Mouse (Mus musculus): Measurements from ENCODE around the gene Aktip.

The Aktip gene

GRCm38 (mm10) chr8:91133441-91134069 lies 66.2 kb downstream of the Aktip start:
- DNase-seq (ENCODE audit: extremely low spot score, low spot score) = no peak

GRCm38 (mm10) chr8:91132731-91133130 lies 67.0 kb downstream of the Aktip start:
- no peak for DNase-seq (ENCODE audit: extremely low spot score, low spot score)

- DNase-seq (ENCODE audit: extremely low spot score, low spot score) = no peak
These were observed 73.0 kb downstream of the Aktip start for GRCm38 (mm10) chr8:91126786-91127185.

- DNase-seq (ENCODE audit: extremely low spot score, low spot score) = no peak
These were observed 75.5 kb downstream of the Aktip start for GRCm38 (mm10) chr8:91124315-91124714.

GRCm38 (mm10) chr8:91118131-91118530 lies 81.6 kb downstream of the Aktip start:
- DNase-seq (ENCODE audit: extremely low spot score, low spot score) = no peak

GRCm38 (mm10) chr8:91117537-91117936 lies 82.2 kb downstream of the Aktip start:
- DNase-seq (ENCODE audit: extremely low spot score, low spot score) = no peak

GRCm38 (mm10) chr8:91114910-91115309 lies 84.9 kb downstream of the Aktip start:
- DNase-seq (ENCODE audit: extremely low spot score, low spot score) = no peak

- DNase-seq (ENCODE audit: extremely low spot score, low spot score) = no peak
These were observed 85.3 kb downstream of the Aktip start for GRCm38 (mm10) chr8:91114428-91114827.

GRCm38 (mm10) chr8:91111868-91112477 lies 87.8 kb downstream of the Aktip start:
- DNase-seq (ENCODE audit: extremely low spot score, low spot score) = no peak

GRCm38 (mm10) chr8:91106271-91106670 lies 93.5 kb downstream of the Aktip start:
- DNase-seq (ENCODE audit: extremely low spot score, low spot score) = no peak

- no peak for DNase-seq (ENCODE audit: extremely low spot score, low spot score)
These were observed 101.7 kb downstream of the Aktip start for GRCm38 (mm10) chr8:91098106-91098505.

GRCm38 (mm10) chr8:91094135-91094534 lies 105.6 kb downstream of the Aktip start:
- DNase-seq (ENCODE audit: extremely low spot score, low spot score) = no peak

GRCm38 (mm10) chr8:91089601-91090000 lies 110.2 kb downstream of the Aktip start:
- DNase-seq (ENCODE audit: extremely low spot score, low spot score) = no peak

GRCm38 (mm10) chr8:91088452-91088851 lies 111.3 kb downstream of the Aktip start:
- DNase-seq (ENCODE audit: extremely low spot score, low spot score) = no peak

GRCm38 (mm10) chr8:91082428-91082827 lies 117.3 kb downstream of the Aktip start:
- no peak for DNase-seq (ENCODE audit: extremely low spot score, low spot score)

GRCm38 (mm10) chr8:91081911-91082310 lies 117.9 kb downstream of the Aktip start:
- no peak for DNase-seq (ENCODE audit: extremely low spot score, low spot score)

GRCm38 (mm10) chr8:91079678-91080077 lies 120.1 kb downstream of the Aktip start:
- no peak for DNase-seq (ENCODE audit: extremely low spot score, low spot score)

GRCm38 (mm10) chr8:91077077-91077867 lies 122.5 kb downstream of the Aktip start:
- DNase-seq (ENCODE audit: extremely low spot score, low spot score) = no peak

- no peak for DNase-seq (ENCODE audit: extremely low spot score, low spot score)
These were observed 129.4 kb downstream of the Aktip start for GRCm38 (mm10) chr8:91070275-91070859.

GRCm38 (mm10) chr8:91069834-91070233 lies 129.9 kb downstream of the Aktip start, which contains the start of gene Rbl2:
Gene Rbl2, plus strand, starts transcription at chr8:91070057.
- DNase-seq (ENCODE audit: extremely low spot score, low spot score) = peak; percentile 89

GRCm38 (mm10) chr8:91069407-91069806 lies 130.4 kb downstream of the Aktip start:
- no peak for DNase-seq (ENCODE audit: extremely low spot score, low spot score)

GRCm38 (mm10) chr8:91065179-91065578 lies 134.6 kb downstream of the Aktip start:
- DNase-seq (ENCODE audit: extremely low spot score, low spot score) = no peak
